Mouse (Mus musculus): Measurements from ENCODE around the gene Yeats4. TPM values are rescaled to one million over a fixed set of nuclear protein-coding genes. Genes with fewer than 3 reads are reported as not detected.

Yeats4 gene
- polyA plus RNA-seq (2014; fragmentation: Nextera tagmentation; extraction: Ambion mirVana), result 144 and 145 TPM in 2 replicates

GRCm38 (mm10) chr10:117224102-117224990, at the start of gene Yeats4:
TSS of gene Yeats4 (minus strand) at chr10:117224507.
- H3K27me3 ChIP-seq (ENCODE audit: control insufficient read depth, insufficient read depth, low read length), result no peaks in the 10 kb centered on the region
- peak within 1 kb of the TSS; percentile 99 for H3K27ac ChIP-seq (replicated peaks; ENCODE audit: low read depth, low read length)
- peaks cover 19% of the 10 kb centered on the region for H3K4me1 ChIP-seq (ENCODE audit: control insufficient read depth, insufficient read depth, low read length)
- 1% methylated on average over 62 of the region's 63 CpGs for WGBS
- H3K36me3 ChIP-seq (ENCODE audit: control insufficient read depth, insufficient read depth, low read length), result peaks cover 31% of the 10 kb centered on the region
- peak within 1 kb of the TSS; percentile 96 for H3K9ac ChIP-seq (replicated peaks; ENCODE audit: low read length)
- ATAC-seq (ENCODE audit: low FRiP score, low TSS enrichment) (peak; percentile 96), DNase-seq (peak; percentile 97)
- no peaks in the 10 kb centered on the region for H3K9me3 ChIP-seq (ENCODE audit: control insufficient read depth, low read length)
- H3K4me3 ChIP-seq (replicated peaks; ENCODE audit: low read depth, low read length), result peak within 1 kb of the TSS; percentile 75
- peak within 1 kb of the TSS; percentile 60 for H3K4me2 ChIP-seq (ENCODE audit: low read length)

GRCm38 (mm10) chr10:117272023-117272422, 47.7 kb upstream of the Yeats4 start:
- Histone ChIP-seq H3K9me3 (ENCODE audit: control insufficient read depth, low read length) (no peaks in the 10 kb centered on the region), H3K27ac (replicated peaks; ENCODE audit: low read depth, low read length) (no peak overlapping the region), H3K36me3 (ENCODE audit: control insufficient read depth, insufficient read depth, low read length) (no peaks in the 10 kb centered on the region), H3K9ac (replicated peaks; ENCODE audit: low read length) (no peak overlapping the region), H3K27me3 (ENCODE audit: control insufficient read depth, insufficient read depth, low read length) (no peaks in the 10 kb centered on the region), H3K4me3 (replicated peaks; ENCODE audit: low read depth, low read length) (no peak overlapping the region), H3K4me2 (ENCODE audit: low read length) (no peak overlapping the region), H3K4me1 (ENCODE audit: control insufficient read depth, insufficient read depth, low read length) (no peaks in the 10 kb centered on the region)
- ATAC-seq (ENCODE audit: low FRiP score, low TSS enrichment), result no peak
- DNase-seq, result peak; percentile 48

GRCm38 (mm10) chr10:117259870-117260269, 35.6 kb upstream of the Yeats4 start:
- Histone ChIP-seq H3K27ac (replicated peaks; ENCODE audit: low read depth, low read length) (no peak overlapping the region), H3K9ac (replicated peaks; ENCODE audit: low read length) (no peak overlapping the region), H3K4me3 (replicated peaks; ENCODE audit: low read depth, low read length) (no peak overlapping the region), H3K4me2 (ENCODE audit: low read length) (no peak overlapping the region), H3K4me1 (ENCODE audit: control insufficient read depth, insufficient read depth, low read length) (no peaks in the 10 kb centered on the region), H3K9me3 (ENCODE audit: control insufficient read depth, low read length) (0 out of 2 replicates have a peak, but pooled peaks cover 2% of the 10 kb centered on the region), H3K27me3 (ENCODE audit: control insufficient read depth, insufficient read depth, low read length) (no peaks in the 10 kb centered on the region), H3K36me3 (ENCODE audit: control insufficient read depth, insufficient read depth, low read length) (no peaks in the 10 kb centered on the region)
- DNase-seq (peak; percentile 26), ATAC-seq (ENCODE audit: low FRiP score, low TSS enrichment) (no peak)

GRCm38 (mm10) chr10:117238603-117239002, 14.3 kb upstream of the Yeats4 start, which contains the start of gene 9530003J23Rik:
TSS of gene 9530003J23Rik (minus strand) at chr10:117238703.
- DNase-seq (no peak), ATAC-seq (ENCODE audit: low FRiP score, low TSS enrichment) (no peak)
- no peaks in the 10 kb centered on the region for H3K9me3 ChIP-seq (ENCODE audit: control insufficient read depth, low read length)
- 88% methylated on average over 12 of the region's 12 CpGs for WGBS
- H3K4me1 ChIP-seq (ENCODE audit: control insufficient read depth, insufficient read depth, low read length), result no peaks in the 10 kb centered on the region
- no peaks in the 10 kb centered on the region for H3K27me3 ChIP-seq (ENCODE audit: control insufficient read depth, insufficient read depth, low read length)
- H3K36me3 ChIP-seq (ENCODE audit: control insufficient read depth, insufficient read depth, low read length), result no peaks in the 10 kb centered on the region
- H3K4me2 ChIP-seq (ENCODE audit: low read length), result no peak within 1 kb of the TSS
- no peak within 1 kb of the TSS for H3K9ac ChIP-seq (replicated peaks; ENCODE audit: low read length)
- H3K4me3 ChIP-seq (replicated peaks; ENCODE audit: low read depth, low read length), result no peak within 1 kb of the TSS
- H3K27ac ChIP-seq (replicated peaks; ENCODE audit: low read depth, low read length), result no peak within 1 kb of the TSS

GRCm38 (mm10) chr10:117235866-117236265, 11.6 kb upstream of the Yeats4 start:
- no peak overlapping the region for H3K27ac ChIP-seq (replicated peaks; ENCODE audit: low read depth, low read length)
- ATAC-seq (ENCODE audit: low FRiP score, low TSS enrichment) (no peak), DNase-seq (no peak)
- no peak overlapping the region for H3K4me3 ChIP-seq (replicated peaks; ENCODE audit: low read depth, low read length)
- no peaks in the 10 kb centered on the region for H3K9me3 ChIP-seq (ENCODE audit: control insufficient read depth, low read length)
- no peaks in the 10 kb centered on the region for H3K27me3 ChIP-seq (ENCODE audit: control insufficient read depth, insufficient read depth, low read length)
- H3K9ac ChIP-seq (replicated peaks; ENCODE audit: low read length), result no peak overlapping the region
- no peak overlapping the region for H3K4me2 ChIP-seq (ENCODE audit: low read length)
- H3K36me3 ChIP-seq (ENCODE audit: control insufficient read depth, insufficient read depth, low read length), result no peaks in the 10 kb centered on the region
- H3K4me1 ChIP-seq (ENCODE audit: control insufficient read depth, insufficient read depth, low read length), result no peaks in the 10 kb centered on the region
- WGBS, result 64% methylated on average over 11 of the region's 11 CpGs

- Histone ChIP-seq H3K9ac (replicated peaks; ENCODE audit: low read length) (no peak overlapping the region), H3K36me3 (ENCODE audit: control insufficient read depth, insufficient read depth, low read length) (no peaks in the 10 kb centered on the region), H3K4me2 (ENCODE audit: low read length) (no peak overlapping the region), H3K4me3 (replicated peaks; ENCODE audit: low read depth, low read length) (no peak overlapping the region), H3K27ac (replicated peaks; ENCODE audit: low read depth, low read length) (no peak overlapping the region), H3K9me3 (ENCODE audit: control insufficient read depth, low read length) (no peaks in the 10 kb centered on the region), H3K4me1 (ENCODE audit: control insufficient read depth, insufficient read depth, low read length) (no peaks in the 10 kb centered on the region), H3K27me3 (ENCODE audit: control insufficient read depth, insufficient read depth, low read length) (no peaks in the 10 kb centered on the region)
- WGBS, result 73% methylated on average over 4 of the region's 4 CpGs
- ATAC-seq (ENCODE audit: low FRiP score, low TSS enrichment) (no peak), DNase-seq (no peak)
These were observed 10.5 kb upstream of the Yeats4 start for GRCm38 (mm10) chr10:117234825-117235224.

GRCm38 (mm10) chr10:117229826-117230225, 5.5 kb upstream of the Yeats4 start:
- no peak overlapping the region for H3K4me3 ChIP-seq (replicated peaks; ENCODE audit: low read depth, low read length)
- H3K9me3 ChIP-seq (ENCODE audit: control insufficient read depth, low read length), result no peaks in the 10 kb centered on the region
- no peaks in the 10 kb centered on the region for H3K27me3 ChIP-seq (ENCODE audit: control insufficient read depth, insufficient read depth, low read length)
- 0 out of 2 replicates have a peak, but pooled peaks cover 3% of the 10 kb centered on the region for H3K4me1 ChIP-seq (ENCODE audit: control insufficient read depth, insufficient read depth, low read length)
- DNase-seq (peak; percentile 33), ATAC-seq (ENCODE audit: low FRiP score, low TSS enrichment) (no peak)
- WGBS, result 63% methylated on average over 16 of the region's 16 CpGs
- H3K36me3 ChIP-seq (ENCODE audit: control insufficient read depth, insufficient read depth, low read length), result no peaks in the 10 kb centered on the region
- H3K9ac ChIP-seq (replicated peaks; ENCODE audit: low read length), result no peak overlapping the region
- H3K4me2 ChIP-seq (ENCODE audit: low read length), result 0 out of 2 replicates have a peak overlapping the region, but pooled peaks have one; percentile 10
- H3K27ac ChIP-seq (replicated peaks; ENCODE audit: low read depth, low read length), result no peak overlapping the region

- Histone ChIP-seq H3K4me1 (ENCODE audit: control insufficient read depth, insufficient read depth, low read length) (peaks cover 19% of the 10 kb centered on the region), H3K4me3 (replicated peaks; ENCODE audit: low read depth, low read length) (no peak overlapping the region), H3K27me3 (ENCODE audit: control insufficient read depth, insufficient read depth, low read length) (no peaks in the 10 kb centered on the region), H3K9me3 (ENCODE audit: control insufficient read depth, low read length) (no peaks in the 10 kb centered on the region), H3K27ac (replicated peaks; ENCODE audit: low read depth, low read length) (no peak overlapping the region), H3K36me3 (ENCODE audit: control insufficient read depth, insufficient read depth, low read length) (peaks cover 14% of the 10 kb centered on the region), H3K4me2 (ENCODE audit: low read length) (no peak overlapping the region), H3K9ac (replicated peaks; ENCODE audit: low read length) (no peak overlapping the region)
- no peak for ATAC-seq (ENCODE audit: low FRiP score, low TSS enrichment)
- 87% methylated on average over 3 of the region's 3 CpGs for WGBS
- no peak for DNase-seq
These were observed 1.7 kb upstream of the Yeats4 start for GRCm38 (mm10) chr10:117226002-117226401.

- no peaks in the 10 kb centered on the region for H3K9me3 ChIP-seq (ENCODE audit: control insufficient read depth, low read length)
- H3K36me3 ChIP-seq (ENCODE audit: control insufficient read depth, insufficient read depth, low read length), result peaks cover 23% of the 10 kb centered on the region
- no peak for ATAC-seq (ENCODE audit: low FRiP score, low TSS enrichment)
- peak overlapping the region; percentile 60 for H3K4me2 ChIP-seq (ENCODE audit: low read length)
- no peak overlapping the region for H3K9ac ChIP-seq (replicated peaks; ENCODE audit: low read length)
- H3K4me3 ChIP-seq (replicated peaks; ENCODE audit: low read depth, low read length), result peak overlapping the region; percentile 75
- peak; percentile 27 for DNase-seq
- WGBS, result 57% methylated on average over 8 of the region's 8 CpGs
- peak overlapping the region; percentile 99; the same call in 1 of the 2 replicates for H3K27ac ChIP-seq (replicated peaks; ENCODE audit: low read depth, low read length)
- H3K4me1 ChIP-seq (ENCODE audit: control insufficient read depth, insufficient read depth, low read length), result peaks cover 19% of the 10 kb centered on the region
- H3K27me3 ChIP-seq (ENCODE audit: control insufficient read depth, insufficient read depth, low read length), result no peaks in the 10 kb centered on the region
These were observed 787 bp upstream of the Yeats4 start for GRCm38 (mm10) chr10:117225094-117225493.

Data from midbrain, embryonic 14.5 days (tissue).